Mouse (Mus musculus) gastrocnemius, adult 18-20 months (tissue): ENCODE measurements at regions not wholly inside any gene's neighbourhood (a gene's known extent, or its start where the extent isn't known, plus 50 kb on each side); places are given as distances from the start of the nearest gene placed in this dataset.

Experiments
- DNase-seq: peaks from one replicate; pipeline ENCODE4 v3.0.0; 2021; ENCODE audit warnings: low spot score

DNA sequence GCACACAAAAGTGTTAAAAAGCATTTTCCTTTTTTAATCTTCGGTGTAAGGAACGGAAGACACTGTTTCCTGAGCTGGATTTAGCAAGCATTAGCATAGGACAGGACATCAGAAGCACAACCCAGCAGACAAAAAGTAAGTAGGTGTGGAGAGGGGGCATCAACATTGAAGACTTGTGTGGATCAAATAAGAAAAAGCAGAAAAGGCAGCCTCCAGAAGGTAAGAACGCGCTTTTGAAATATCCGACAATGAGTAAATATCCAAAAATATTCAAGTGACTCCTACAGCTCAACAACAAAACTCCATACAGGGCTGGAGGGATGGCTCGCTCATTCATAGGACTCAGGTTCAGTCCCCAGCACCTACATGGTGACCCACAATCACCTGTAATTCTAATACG lies 286.9 kb downstream of the Pdcd6ip start:
- no peak for DNase-seq

- DNase-seq: no peak
Measured at GRCm38 (mm10) chr9:113419801-113420200, 288.3 kb downstream of the Pdcd6ip start.

- DNase-seq: no peak
Measured at GRCm38 (mm10) chr9:113417106-113417505, 291.0 kb downstream of the Pdcd6ip start.

DNA sequence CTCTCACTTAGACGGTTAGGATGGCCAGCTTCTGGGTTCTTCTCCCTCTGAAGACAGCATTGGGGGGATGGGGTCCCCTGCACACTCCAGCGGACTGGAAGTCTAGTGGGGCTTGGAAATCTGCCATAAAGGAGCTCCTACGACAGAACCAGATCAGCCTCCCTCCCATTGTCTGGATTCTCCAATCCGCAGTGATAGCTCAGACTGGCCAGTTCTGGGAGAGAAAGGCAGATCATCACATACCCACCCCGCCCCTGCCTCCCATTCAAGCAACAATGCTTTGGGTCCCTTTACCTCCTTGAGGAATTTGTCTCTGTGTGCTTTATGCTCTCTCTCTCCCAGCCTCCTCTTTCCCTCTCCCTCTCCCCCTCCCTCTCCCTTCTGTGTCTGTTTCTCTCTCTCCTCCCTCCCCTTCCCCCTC lies 292.5 kb downstream of the Pdcd6ip start:
- no peak for DNase-seq

DNA sequence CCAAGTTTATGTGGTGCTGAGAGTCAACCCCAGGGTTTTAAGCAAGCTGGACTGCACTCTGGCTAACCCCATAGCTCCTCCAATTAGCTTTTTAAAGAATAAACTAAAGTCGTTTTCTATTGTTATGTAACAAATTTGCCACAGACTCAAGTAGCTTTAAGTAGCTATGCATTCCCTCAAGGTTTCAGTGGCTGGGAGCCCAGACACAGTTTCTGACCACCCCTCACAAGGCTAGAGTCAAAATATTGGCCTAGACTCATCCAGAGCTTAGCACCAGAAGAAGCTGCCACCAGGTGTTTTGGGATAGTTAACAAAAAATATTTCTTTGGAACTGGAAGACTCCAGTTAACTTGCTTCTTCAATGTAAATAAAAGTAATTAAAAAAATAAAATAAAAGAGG lies 293.4 kb downstream of the Pdcd6ip start:
- DNase-seq: no peak

DNA sequence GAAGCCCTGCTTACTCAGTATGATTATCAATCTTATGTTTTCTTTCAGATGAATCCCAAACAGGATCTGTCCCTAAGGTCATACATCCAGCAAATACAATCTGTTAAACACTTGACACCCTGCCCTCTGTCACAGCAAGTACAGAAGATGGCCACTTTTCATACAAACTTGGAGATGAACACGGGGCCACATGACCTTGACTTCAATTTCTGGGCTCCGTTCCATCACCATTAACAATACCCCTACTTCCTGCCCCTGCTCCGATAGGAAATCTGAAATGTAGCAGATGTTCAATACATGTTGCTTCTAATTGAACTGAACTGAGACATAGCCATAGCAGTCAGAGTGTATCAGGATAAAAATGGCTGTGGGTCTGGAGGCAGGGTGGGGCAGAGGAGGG lies 294.2 kb downstream of the Pdcd6ip start:
- no peak for DNase-seq

- DNase-seq: no peak
Measured at GRCm38 (mm10) chr9:113411638-113412037, 296.4 kb downstream of the Pdcd6ip start.

- no peak for DNase-seq
Measured at GRCm38 (mm10) chr9:113408521-113408920, 299.5 kb downstream of the Pdcd6ip start.

DNA sequence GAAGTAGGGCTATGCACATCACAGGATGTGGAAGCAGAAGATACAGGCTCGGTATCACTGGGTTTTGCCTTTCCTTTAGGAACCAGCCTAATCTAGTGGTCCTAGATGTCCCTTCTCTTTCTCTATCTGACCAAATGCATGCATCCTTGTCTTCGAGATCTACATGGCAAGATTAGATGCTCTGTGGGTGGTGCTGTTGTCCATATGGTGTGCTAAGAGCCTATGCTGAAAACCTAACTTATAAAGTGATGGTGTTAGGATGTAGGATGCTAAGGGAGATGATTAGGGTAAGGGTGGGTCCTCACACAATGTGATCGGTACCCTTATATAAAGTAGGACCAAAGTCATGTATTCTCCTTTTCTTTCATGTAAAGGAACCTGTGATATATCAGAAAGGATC lies 313.7 kb downstream of the Pdcd6ip start:
- no peak for DNase-seq

- DNase-seq: no peak
Measured at GRCm38 (mm10) chr9:113387356-113387755, 320.7 kb downstream of the Pdcd6ip start.

- no peak for DNase-seq
Measured at GRCm38 (mm10) chr9:113381591-113382110, 326.4 kb downstream of the Pdcd6ip start.

GRCm38 (mm10) chr9:113380408-113381129 lies 327.5 kb downstream of the Pdcd6ip start:
- no peak for DNase-seq

- DNase-seq: no peak
Measured at GRCm38 (mm10) chr9:113378525-113378924, 329.5 kb downstream of the Pdcd6ip start.

DNA sequence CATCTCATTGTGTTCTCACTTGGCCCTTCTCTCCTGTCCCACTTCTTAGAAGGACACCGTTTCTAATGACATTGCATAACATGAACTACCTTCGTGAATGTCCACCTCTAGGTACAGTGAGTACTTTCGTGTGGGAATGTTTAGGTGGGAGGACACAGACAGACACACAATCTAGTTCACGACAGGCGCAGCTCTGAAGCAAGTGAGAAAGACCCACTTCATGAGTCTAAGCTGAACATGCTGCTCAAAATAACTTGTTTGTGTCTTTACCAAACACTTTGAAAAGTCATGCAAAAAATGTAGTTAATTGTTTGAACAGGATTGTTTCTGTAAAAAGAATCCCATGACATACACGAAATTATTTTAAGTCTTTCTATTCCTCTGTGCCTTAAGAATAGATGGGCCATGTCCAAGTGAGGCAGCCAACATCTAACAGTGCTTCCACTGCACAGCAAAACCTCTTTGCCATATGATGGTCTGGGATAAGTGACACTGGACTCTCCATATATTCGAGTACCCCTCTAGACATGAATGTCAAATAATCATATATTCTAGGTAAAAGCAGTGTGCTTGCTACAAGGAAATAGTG lies 336.2 kb downstream of the Pdcd6ip start:
- no peak for DNase-seq

DNA sequence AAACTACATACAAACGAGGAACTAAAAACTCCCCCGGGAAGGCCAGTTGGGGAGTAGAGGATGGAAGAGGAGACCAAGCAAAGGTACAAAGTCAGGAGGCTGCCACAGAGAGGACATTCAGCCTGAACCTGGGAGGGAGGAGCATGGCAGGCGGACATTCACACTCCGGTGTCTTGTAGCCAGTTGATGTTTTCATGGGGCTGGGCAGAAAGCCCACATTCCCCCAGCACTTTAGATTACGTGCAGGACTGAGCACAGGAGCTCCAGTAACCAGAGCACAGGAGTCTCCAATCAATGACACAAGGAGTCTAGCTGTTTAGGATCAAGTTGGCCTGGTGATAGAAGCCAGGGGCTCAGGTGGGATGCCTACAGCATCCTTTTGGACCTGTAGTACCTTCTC lies 360.1 kb downstream of the Pdcd6ip start:
- no peak for DNase-seq

DNA sequence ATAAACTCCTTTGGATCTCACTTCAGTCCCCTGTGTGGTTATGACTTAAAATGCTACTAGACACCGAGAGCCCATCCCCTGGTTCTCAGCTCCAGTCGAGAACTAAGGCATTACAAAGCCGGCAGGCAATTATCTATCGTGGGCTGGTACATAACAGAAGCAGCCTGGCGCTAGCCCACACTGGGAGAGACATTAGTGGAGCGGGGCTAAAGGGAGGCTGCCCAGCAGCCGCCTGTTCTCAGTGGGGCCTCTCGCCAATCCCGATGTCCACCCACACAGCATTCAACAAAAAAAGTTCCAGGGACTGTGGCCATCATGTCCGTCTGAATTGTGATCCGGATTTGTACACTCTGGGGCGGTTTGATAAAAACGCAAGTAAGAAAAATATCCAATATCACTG lies 361.5 kb downstream of the Pdcd6ip start:
- DNase-seq: no peak

GRCm38 (mm10) chr9:113342131-113342530 lies 365.9 kb downstream of the Pdcd6ip start:
- no peak for DNase-seq

DNA sequence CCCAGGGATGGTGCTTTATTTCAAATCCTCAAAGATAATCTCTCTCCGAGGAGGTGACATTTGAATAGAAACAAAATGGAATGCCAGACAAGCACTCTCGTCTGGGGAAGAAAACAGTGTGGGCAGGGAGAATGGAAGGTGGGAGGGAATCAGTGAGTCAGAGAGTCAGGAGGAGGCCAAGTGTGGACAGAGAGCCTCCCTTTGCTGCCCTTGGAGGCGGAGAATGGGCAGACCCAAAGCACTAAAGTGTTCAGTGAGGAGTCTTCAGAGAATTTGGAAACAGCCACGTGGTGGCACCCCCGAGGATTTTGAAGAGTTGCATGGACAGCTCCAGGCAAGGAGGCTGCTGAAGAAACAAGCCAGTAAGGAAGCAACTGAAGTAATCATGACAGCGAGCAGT lies 367.2 kb downstream of the Pdcd6ip start:
- peak; percentile 1 for DNase-seq

DNA sequence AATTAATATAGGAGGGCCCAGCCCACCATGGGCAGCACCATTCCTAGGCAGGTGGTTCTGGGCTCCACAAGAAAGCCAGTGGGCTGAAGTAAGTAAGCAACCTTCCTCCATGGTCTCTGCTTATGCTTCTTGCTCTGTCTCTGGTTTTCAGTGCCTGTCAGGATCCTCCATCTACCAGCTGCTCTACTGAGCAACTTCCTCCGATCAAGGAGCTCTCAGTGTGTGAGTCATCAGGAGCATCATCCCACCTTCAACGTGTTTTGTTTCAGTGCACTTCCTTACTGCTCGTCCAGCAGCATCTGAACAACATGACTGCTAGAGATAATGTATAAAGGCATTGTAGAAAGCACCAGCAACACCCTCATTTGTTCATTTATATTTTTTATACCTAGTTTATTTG lies 368.0 kb downstream of the Pdcd6ip start:
- DNase-seq: no peak

GRCm38 (mm10) chr9:113324489-113324888 lies 383.6 kb downstream of the Pdcd6ip start:
- no peak for DNase-seq

DNA sequence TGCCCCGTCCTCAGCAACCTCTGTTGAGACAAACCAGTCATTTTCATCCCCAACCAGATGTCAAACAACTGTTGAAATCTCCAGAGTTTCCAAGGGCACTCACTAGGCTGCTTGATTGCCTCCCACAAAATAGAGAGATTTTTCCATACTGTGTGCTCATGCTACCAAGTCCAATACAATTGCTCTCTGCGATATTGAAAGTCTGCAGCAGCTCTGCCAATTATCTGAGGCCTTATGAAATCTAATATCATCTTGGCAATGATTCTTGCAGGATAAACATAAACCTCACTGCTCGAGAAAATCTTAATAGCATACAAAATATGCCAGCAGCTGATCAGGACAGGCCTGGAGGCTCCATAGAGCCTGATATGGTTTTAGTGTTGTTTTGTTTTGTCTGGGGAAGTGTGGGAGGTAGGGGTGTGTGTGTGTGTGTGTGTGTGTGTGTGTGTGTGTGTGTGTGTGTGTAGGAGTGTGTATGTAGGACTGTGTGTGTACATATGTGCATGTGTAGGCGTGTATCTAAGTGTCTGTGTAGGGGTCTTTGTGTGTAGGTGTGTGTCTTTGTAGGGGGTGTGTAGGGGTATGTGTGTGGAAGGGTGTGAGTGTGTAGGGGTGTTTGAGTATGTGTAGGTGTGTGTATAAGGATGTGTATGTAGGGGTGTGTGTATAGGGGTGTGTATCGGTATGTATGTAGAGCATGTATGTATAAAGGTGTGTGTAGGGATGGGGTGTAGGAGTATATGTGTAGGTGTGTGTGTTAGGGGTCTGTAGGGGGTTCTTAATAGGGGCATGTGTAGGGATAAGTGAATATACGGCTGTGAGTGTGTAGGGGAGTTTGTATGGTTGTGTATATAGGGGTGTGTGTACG lies 398.1 kb downstream of the Pdcd6ip start:
- no peak for DNase-seq

- DNase-seq: no peak
Measured at GRCm38 (mm10) chr9:113305761-113306160, 402.3 kb downstream of the Pdcd6ip start.
